Mouse (Mus musculus) heart, postnatal 10 days (tissue): Measurements from ENCODE around the gene Cmpk2. TPM values are rescaled to one million over a fixed set of nuclear protein-coding genes. Genes with fewer than 3 reads are reported as not detected.
"Not testable (repeated sequence)": the region's sequence is repeated elsewhere in the genome, so short reads cannot be mapped to it uniquely, and the experiment has no call there.

Source experiments
- DNase-seq, 2 experiments: peaks; one replicate each; pipeline ENCODE4 v3.0.0; 2021
- intact Hi-C: fragments of 180-260 bp; cut with DNase I; formaldehyde crosslinking; loops from one replicate; pipeline ENCODE4 v1.15.1; 2025
- total RNA-seq, 2 experiments: library from RNA; stranded (reverse); gene quantifications; 2 replicates each; pipeline ENCODE4 v1.2.3; 2021

The Cmpk2 gene
- total RNA-seq, 2 experiments from 2014 or later = 5.8 to 6.8 TPM

GRCm38 (mm10) chr12:26478196-26479004 lies 9.4 kb downstream of the Cmpk2 start:
- DNase-seq = peak; percentile 58 to 63
- intact Hi-C loops = no loop called here

DNA sequence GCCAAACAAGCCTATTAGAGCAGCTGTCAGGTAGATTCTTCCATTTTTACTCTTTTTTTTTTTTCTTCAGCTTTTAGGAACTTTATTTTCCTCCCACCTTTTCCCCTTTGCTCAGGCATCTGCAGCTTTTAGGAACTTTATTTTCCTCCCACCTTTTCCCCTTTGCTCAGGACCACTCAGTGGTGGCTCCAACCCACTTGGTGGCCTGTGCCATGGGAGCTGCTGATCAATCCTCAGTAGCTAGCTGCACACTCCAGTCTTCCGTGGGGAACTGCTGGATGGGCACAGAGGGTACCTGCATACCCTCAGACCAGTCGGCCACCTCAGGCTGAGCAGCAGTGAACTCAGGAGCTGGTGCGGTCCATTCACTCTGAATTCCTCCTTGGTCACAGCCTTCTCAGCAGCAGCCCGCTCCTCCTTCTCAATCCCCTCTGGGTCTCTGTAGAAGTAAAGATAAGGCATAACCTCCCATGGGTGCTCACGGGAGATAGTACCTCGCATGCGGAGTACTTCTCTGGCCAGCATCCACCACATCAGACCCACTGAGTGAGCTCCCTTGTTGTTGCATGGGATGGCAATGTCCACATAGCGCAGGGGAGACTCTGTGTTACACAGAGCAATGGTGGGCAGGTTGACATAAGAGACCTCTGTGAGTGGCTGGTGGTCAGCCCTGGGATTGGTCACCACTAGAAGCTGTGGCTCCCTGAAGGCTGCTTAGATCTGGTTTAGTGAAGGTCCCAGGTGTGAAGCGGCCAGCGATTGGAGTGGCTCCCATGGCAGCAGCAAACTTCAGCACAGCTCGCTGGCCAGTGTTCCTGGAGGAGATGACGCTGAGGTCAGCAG lies 17.0 kb downstream of the Cmpk2 start:
- DNase-seq, intact Hi-C loops: not testable (repeated sequence)

- intact Hi-C loops = no loop called here
- peak; percentile 20 to 43 for DNase-seq
Measured at GRCm38 (mm10) chr12:26487874-26488616, 19.0 kb downstream of the Cmpk2 start.

DNA sequence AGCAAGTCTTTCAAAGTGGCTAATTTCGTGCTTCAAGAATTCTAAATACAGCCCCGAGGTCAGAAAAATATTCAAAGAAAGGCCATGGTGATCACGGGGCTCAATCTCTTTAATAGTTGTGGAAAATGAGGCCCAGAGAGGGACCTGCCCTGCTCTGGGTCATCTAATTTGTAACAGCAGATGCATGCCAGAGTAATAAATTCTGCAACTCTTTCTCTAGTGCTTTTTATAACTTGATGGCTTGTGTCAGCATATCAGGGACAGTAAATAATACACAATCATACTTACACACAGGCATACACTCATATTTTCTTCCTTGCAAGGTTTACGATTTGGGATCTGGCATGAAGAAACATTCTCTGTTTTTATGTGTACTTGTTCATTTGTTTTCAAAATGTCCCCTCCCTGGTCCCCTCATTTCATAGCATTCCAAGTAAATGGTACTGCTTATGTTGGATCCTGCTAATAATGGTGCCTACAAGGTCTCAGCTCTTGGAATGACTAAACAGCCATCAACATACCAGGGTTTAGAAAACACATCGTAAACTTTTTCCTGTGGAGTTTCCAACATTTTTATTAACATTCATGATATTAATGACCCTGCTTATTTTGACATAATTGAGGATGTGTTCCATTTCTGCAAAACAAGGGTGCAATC lies 19.7 kb downstream of the Cmpk2 start:
- DNase-seq = no peak
- intact Hi-C loops = no loop called here

DNA sequence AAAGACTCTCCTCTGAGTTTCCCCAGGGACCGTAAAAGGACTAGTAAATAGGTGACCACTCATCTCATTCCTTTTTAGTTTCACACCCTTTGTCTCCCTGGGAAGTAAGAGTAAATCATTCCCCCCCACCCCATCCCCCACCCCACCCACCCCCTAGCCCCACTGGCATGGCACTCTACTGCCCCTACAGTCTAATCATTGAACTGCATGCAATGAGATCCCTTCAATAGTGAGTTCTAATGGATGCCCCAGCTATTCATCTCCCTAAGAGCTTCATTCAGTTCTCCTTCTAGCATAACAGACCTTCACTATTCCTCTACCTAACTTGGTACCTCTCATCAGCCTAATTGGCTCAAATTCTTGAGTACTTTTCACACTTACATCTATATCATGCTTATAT lies 20.9 kb downstream of the Cmpk2 start:
- no peak for DNase-seq
- intact Hi-C loops = no loop called here

- intact Hi-C loops = no loop called here
Measured at GRCm38 (mm10) chr12:26501042-26501441, 32.0 kb downstream of the Cmpk2 start.

DNA sequence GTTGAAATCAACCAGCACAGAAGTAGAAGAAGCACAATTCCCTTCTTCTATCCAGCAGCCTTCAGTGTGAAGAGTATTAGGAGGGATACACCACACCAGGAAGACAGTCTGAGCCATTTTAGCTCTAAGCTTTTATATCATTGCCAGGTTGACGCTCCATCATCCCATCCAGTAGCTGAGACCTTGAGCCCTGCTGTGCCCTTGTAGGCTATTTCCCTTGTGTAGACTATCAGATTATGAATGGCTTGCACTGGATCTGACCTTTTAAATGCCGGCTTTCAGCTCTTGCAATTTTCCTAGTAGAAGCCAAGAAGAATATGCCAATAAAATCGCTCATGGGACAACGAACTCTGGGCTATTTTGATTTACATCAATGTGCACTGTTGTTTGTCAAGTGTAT lies 42.0 kb downstream of the Cmpk2 start:
- intact Hi-C loops = no loop called here
- no peak for DNase-seq

More at GRCm38 (mm10) chr12:26501042-26501441, 32.0 kb downstream of the Cmpk2 start:
- no peak for DNase-seq

GRCm38 (mm10) chr12:26518206-26518605 lies 49.2 kb downstream of the Cmpk2 start:
- intact Hi-C loops = no loop called here

GRCm38 (mm10) chr12:26524943-26525697 lies 56.1 kb downstream of the Cmpk2 start:
- peak; percentile 78 to 87 for DNase-seq
- intact Hi-C loops = no loop called here

More at GRCm38 (mm10) chr12:26518206-26518605, 49.2 kb downstream of the Cmpk2 start:
- DNase-seq = no peak

DNA sequence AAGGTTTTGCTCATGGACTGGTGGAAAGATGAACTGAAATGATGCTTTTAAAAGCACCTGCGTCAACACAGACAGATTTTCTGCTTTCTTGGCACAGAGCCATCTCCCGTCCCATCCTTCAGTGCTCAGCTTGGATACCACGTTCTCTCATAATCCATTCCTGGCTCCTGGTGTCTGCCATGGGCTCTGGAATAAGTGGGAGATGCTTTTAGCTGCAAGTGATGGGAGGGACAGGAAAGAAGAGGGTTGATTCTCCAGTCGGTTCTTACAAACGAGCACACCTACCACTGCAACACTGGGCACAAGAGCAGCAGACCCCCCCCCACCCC lies 56.7 kb downstream of the Cmpk2 start:
- peak in 1 of 2 experiments; percentile 5 for DNase-seq
- intact Hi-C loops = no loop called here

Other genes with a start within 250 kb of the Cmpk2 start
- gene Rnf144a, start 54.0 kb upstream of the Cmpk2 start, total RNA-seq = 10 to 100 TPM; 42.4 to 54.3 TPM
- 1 to 10 TPM; 6.9 to 9.7 TPM for gene Rsad2, start 12.8 kb upstream of the Cmpk2 start, total RNA-seq